Mouse (Mus musculus) lung, postnatal 25 days (tissue): ENCODE results near the gene Pogz.
A peak's percentile ranks its signal among the peaks of the same experiment; 100 is the strongest.
"Not testable (repeated sequence)": the region's sequence is repeated elsewhere in the genome, so short reads cannot be mapped to it uniquely, and the experiment has no call there.

Source experiments
- DNase-seq: peaks from one replicate; pipeline ENCODE4 v3.0.0; 2022; ENCODE audit warnings: low spot score

The Pogz gene

DNA sequence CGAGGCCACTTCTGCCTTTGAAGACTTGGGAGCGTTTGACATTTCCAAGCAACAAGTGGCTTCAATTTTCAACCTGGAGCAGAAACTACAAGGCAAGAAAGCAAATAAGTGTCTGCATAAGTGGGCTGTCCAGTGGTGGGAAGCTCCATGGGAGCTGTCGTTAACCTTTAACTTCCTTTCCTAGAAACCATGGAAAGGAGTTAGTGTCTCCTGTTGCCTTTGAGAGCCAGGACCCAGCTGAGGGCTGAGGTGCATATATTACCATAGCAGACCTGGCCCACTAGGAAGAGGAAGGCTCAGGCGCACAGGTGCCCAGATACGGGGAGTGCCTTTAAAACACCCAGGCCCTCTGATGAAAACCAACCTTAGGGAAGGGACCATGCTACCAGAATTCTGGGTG is 4.7 kb upstream of the Pogz start:
- no peak for DNase-seq

DNA sequence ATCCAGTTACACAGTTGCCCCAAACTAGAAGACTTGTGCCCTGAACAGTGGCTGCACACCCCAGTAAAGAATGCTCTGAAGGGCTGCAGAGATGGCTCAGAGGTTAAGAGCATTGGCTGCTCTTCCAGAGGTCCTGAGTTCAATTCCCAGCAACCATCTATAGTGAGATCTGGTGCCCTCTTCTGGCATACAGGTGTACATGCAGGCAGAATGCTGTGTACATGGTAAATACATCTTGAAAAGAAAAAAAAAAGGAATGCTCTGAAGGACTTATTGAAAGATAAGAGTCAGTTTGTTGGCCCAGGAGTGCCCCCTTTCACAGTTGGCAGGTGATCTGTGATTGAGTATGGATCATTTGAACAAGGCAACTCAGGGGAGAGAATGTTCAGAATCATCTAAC is 4.0 kb upstream of the Pogz start:
- no peak for DNase-seq

DNA sequence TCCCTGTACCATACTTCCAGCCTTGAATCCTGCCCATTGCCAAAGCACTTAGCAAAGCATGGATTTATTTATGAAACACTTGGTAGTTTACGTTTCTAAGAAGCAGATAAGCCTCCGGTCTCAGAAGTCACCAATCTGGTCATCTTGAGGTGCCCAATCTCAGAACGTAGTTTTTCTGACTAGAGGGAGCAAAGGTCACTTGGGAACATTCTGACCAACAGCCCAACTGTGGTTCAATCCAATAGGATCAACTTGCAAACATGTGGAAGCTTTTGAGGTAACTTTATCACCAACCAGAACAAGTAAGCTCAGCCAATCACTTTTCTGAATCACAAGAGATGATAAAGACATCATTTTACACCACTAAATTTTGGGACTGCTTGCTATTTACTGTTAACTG is 2.0 kb upstream of the Pogz start:
- no peak for DNase-seq

DNA sequence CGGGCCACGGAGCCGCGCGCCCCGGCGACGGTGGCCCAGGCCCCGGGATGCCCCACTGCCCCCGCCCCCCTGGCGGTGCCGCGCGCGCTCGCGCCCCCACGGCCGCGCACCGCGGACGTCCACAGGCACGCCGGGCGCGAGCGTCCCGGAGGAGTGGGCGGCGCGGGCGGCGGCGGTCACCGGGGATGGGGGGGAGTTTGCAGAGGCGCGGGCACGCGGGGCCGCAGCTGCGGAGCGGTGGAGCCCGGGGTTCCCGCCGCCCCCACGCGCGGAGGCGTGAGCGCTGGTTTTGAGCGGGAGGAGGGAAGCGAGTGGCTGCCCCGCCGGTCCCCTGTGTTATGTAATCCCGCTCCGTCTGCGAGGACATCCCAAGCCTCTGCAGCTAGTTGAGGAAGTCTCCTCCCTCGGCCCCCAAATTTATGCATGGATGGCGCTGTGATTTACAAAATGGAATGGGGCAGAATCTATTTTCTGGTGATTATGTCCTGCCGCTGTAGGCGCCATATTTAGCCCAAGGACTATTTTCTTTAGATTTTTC is 661 bp downstream of the Pogz start:
- DNase-seq = peak; percentile 82

DNA sequence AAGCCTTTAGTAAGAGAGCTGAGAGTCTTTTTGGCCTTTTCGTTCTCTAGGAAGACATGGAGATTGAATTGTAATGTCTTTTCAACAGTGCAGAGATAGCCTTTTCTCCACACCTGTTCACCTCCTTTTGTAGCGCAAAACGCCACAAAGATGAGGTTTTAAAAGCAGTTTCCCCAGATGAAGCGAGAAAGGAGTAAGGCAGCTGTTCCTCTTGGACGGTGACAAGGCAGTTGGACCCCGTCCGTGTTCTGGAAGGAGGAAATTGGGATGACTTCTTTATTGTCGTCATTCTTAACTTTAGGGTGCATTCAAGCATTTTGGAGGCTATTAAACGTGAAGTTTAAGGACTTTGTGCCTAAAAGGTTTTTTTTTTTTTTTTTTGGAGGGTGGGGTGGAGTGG is 1.3 kb downstream of the Pogz start:
- DNase-seq = peak; percentile 16

DNA sequence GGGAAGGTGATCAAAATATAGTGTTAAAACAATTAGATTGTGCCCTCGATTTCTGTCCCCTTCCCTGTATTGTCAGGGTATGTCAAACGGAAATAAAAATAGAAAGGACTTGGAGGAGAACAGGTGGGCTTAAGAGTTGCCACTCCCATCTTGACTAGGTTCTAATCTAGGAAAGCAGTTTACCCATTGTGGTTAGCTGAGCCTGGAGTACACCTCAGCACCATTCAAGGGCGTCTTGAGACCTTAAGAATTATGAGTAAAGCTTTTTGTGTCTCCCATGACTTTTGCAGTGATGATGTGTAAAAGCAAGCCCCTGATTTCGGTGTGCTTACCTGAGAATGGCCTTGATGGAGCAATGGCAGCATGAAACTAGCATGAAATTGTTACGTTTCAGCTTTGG is 1.7 kb downstream of the Pogz start:
- no peak for DNase-seq

DNA sequence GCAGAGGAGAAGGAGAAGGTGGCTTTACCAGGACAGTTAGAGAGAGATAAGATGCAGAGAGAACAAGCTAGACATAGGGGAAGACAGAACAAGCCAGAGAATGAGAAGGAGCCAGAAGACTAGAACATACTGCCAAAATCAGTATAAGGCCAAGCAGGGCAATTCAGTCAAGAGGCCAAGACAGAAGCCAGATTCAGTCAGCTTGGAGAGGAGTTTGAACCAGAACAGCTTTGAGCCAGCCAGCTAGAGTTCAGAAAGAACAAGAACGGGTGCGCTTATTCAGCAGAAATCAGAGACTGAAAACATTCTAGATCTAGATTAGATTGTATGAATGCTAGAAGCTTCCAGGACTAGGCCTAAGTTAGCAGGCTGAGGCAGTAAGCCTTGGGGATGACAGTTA is 10.0 kb downstream of the Pogz start:
- DNase-seq = no peak

DNA sequence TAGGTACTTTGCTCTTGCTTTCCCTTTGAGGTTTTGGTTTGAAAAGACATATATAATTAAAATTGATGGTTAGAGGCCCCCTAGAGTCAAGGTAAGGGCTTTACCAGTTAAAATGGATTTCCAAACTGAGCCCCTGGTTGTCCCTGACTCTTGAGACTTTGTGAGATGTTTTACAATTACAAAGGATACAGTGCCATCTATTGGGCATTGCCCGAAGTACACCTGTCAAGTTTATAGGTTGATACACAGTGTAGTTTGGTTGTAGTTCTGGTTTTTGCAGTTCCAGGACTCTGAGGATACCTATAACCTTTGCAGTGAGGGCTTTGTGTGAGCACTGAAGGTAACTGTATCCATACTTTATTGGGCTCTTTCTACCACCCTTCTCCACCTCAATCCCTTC is 12.0 kb downstream of the Pogz start:
- DNase-seq = peak; percentile 76

DNA sequence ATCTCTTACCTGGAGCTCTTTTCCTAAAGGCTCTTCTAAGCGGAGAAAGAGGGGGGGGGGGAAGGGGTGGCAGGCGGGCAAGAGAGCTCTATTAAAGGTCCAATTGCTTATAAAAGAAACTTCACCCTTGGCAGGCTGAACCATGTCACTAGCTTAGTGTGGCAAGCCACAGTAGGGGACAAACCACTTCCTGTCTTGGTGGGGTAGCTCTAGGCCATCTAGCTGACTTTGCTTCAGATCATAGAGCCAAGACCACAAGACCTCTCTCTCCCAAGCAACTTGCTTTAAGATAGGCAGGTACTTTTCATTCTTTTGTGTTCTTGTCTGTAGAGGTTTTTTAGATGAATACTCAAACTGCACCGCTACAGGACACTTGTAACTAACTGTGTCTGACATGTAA is 14.4 kb downstream of the Pogz start:
- DNase-seq = peak; percentile 43

DNA sequence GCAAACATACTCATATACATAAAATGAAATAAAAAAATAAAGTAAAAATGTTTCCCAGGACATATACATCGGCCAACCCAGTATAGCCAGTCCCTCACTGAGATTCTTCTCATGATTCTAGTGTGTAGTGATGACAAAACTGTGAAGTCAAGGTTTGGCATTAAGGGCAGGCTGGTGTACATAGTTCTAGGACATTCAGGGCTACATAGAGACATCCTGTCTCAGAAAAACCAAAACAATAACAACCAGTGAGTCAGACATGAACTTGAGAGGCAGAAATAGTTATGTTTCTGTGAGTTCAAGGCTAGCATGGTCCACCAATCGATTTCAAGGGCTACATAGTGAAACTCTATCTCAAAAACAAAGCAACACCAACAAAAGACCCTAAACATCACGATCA is 14.8 kb downstream of the Pogz start:
- DNase-seq = no peak

DNA sequence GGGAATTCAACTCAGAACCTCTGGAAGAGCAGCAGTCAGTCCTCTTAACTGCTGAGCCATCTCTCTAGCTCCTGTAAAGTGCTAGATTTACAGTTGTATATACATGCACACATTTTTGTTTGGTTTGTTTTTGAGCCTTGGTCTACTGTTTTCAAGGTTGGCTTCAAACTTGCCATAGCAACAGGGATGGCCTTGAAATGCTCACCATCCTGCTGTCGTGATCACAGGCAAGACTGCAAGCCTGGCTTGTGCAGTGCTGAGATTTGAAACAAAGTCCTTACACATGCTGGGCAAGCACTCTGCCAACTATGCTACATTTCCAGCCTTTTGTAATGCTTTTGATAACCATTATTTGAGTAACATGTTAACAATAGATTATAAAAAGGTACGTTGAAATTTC is 22.1 kb downstream of the Pogz start:
- DNase-seq = no peak

DNA sequence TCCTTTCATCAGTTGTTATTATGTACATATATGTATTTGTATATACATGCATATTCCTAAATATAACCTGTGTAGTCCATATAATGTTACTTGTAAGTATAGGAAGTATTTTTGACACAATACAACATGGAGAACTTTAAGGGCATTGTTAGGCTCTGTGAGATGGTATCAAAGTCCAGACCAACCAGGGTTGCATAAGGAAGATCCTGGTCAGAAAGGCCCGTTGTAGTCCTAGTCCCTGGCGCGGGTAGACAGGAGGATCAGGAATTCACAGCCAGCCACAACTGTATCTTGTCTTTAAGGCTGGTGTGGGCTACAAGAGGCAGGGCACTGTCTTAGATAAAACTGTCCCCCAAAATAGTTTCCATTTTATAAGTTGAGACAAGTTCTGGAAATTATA is 31.6 kb downstream of the Pogz start:
- no peak for DNase-seq

DNA sequence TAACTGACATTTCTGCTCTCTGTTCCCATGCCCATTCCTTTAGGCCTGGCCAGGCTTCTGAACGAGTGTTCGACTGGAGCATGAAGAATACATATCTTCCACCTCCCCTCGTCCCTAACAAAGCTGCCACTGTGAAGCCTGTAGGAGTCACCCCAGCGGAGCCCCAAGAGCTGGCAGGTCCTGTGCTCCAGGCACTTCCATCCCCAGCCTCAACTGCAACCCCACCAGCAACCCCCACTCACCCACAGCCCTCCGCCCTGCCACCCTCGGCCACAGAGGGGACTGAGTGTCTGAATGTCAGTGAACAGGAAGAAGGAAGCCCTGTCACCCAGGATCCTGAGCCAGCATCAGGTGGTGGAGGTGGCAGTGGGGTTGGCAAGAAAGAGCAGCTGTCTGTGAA is 41.3 kb downstream of the Pogz start:
- DNase-seq = no peak

DNA sequence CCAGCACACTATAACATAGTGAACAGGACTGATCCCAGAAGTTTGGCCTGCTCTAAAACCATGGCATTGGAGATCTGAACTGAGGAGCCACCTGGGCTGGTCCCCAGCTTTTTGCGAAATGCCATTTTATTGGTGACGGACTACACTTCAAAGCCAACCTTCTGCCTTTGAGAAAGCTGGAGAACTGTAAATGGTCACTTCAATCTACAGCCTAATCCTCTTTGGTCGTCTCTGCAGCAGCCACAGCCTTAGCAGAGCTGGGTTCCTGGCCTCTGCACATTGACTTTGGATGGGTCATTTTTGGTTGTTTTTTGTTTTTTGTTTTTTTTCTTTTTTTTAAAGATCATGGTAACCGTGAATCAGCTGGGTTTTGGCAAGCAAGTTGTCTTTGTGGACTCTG is 44.5 kb downstream of the Pogz start:
- no peak for DNase-seq

DNA sequence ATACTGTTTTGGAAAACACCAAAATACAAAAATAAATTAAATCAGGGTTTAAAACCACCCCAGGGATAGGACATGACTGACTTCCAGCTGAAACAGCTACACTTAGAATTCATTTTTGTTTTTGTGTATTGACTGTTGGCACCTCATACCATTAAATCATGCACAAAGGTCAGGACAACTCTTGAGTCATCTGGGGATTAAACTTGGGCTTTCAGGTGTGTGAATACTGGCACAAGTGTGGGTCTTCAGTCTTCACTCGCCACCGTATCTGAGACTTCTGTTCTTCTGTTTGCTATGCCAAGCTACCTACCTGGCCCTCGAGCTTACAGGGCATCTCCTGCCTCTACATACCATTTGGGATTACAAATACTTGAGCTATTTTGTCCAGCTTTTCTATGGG is 45.2 kb downstream of the Pogz start:
- no peak for DNase-seq

DNA sequence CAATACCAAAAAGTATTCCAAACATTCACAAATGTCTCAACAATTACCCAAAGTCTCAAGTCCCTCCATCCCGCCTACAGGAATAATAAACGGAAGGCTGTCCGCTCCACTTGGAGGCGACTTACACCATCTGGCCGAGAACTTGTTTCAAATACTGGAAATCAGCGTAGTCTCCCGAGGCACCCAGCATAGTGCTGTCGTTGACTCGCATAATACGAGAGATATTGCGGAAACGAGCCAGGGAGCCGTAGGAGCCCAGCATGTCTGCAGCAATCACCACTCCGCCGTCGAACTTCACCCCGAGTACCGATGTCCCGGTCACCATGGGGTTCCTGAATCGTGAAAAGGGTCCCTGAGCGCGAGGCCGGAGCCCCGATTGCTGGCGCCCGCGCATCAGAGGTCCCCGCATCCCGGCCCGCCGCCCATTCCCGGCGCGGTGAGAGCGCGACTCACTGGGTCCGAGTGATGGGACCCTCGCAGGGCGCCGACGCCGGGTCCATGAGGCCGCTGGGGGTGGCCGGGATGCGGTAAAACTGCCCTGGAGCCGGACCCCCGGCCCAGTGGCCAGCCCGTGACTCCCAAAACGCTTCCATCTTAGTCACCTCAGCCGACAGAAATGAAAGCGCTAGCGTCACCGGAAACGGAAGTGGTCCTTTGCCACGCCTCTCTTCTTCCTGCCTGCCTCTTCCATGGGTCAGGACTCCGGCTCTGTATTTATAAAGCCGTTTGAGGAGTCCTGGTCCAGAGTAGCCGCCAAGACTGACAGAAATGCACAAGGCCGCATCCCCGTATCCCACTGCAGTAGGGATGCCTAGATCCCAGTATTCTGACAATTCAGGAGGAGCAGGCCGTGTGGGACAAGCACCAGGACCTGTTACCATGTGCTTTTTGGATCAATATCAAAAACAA is 49.2 kb downstream of the Pogz start, which contains the start of gene Psmb4:
Psmb4 (minus strand) TSS at position 646 of the 909 bp plus-strand sequence.
- DNase-seq = peak; percentile 91

DNA sequence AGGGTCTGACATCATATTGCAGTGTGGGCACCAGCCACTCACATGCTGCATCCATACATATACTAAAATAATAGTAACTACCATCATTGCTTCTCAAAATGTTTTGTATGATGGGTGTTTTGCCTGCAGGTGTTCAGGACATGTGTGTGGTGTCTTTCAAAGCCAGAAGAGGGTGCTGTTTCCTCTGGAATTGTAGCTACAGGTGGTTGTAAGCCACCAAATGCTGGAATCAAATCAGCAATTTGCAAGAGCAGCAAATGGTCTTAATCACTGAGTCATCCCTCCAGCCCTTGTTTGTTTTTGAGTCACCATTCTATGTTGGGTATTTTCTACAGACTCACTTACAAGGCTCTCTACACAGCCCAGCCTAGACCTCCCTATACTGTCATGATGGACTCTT is 51.2 kb downstream of the Pogz start:
- DNase-seq = peak; percentile 71

DNA sequence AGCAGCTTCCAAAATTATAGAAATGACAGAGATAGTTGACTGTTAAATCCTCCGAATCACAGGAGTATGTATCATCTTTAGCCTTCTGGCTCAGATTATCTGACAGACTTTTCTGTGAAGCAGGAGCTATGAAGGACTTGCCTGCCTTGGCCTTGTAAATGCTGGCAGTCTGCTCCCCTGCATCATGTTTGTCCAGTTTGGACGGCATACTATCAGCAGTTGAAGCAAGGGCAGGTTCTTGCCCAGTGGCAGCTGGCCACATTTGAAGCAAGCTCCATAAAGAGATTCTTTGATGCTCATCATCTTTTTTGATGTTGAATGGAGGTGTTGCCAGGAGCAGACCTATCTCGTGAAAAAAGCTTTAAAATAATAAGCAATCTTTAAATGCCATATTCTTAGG is 56.7 kb downstream of the Pogz start:
- no peak for DNase-seq

DNA sequence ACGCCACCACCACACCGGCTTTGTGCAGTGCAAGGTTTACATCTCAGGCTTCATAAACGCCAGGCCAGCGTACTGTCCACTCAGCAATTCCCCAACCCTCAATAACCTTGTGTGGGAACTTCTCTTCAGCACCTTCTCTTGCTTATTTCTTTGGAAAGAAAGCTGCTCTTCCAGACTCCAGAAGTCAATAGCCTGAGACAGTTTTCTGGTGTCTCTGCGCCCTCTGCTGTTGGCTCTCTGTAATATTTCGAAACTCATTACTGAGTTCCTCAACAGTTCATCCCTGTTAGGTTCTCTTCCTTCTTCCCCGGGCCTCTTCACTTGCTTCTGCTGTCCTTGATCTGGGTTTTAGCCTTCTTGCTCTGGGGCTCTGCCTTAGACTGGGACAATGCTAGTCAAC is 65.4 kb downstream of the Pogz start:
- DNase-seq = peak; percentile 70

DNA sequence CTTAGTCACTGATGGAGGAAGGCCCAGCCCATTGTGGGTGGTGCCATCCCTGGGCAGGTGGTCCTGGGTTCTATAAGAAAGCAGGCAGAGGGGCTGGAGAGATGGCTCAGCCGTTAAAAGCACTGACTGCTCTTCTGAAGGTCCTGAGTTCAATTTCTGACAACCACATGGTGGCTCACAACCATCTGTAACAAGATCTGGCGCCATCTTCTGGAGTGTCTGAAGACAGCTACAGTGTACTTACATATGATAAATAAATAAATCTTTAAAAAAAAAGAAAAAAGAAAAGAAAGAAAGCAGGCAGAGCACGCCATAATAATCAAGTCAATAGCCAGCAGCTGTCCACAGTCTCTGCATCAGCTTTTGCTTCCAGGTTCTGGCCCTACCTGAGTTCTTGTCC is 67.4 kb downstream of the Pogz start:
- DNase-seq = not testable (repeated sequence)

DNA sequence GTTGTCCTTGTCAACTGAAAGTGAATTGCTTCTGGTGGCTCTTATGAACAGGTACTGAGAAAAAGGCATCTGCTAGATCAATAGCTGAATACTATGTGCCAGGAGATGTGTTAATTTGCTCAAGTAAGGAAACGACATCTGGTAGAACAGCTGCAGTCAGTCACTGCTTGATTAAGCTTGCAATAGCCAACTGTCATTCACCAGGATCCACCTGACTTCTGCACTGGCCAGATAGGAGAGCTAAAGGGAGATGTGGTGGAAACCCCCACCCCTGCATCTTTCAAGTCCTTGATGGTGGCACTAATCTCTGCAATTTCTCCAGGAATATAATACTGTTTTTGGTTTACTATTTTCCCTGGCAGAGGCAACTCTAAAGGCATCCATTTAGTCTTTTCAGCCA is 69.1 kb downstream of the Pogz start:
- DNase-seq = no peak

DNA sequence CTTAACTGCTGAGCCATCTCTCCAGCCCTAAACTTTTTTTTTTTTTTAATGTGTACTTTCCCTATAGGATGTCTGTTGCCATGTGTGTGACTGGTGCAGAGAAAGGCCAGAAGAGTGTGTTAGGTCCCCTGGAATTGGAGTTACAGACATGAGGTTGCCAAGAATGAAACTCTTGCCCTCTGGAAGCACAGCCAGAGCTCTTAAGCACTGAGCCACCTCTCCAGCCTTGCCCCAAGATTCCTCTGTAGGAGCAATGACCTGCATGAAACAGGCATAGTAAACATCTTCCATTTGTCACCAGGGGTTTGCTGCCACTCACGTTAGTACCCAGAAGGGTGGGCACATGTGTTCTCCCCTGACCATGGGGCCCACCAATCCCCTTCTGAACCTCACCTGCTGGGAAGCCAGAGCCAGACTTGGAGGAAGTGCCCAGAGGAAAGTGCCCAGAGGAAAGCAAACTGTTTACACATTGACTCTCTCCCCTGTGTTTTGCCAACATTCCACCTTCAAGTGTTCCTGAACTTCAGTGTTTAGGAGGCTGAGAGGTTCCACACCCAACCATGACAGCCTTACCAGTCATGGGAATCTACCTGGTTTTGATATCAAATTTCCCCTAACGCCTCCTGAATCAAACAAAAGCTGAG is 73.8 kb downstream of the Pogz start:
- DNase-seq = peak; percentile 88

DNA sequence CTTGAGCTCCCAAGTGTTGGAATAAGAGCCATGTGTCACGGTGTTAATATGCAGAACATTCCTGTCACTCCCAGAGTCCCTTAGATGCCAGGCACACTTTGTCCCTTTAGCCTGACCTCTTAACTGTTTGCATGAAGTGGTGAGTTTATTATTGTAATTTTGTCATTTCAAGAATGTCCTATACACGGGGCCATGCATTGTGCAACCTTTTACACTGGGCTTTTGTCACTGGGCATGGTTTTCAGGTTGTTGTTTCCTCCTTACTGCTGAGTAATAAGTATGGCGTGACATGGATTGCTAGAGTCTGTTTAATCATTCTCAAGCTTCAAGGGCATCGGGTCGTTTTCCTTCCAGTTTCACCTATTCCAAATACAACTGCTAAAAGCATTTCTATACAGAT is 76.4 kb downstream of the Pogz start:
- DNase-seq = peak; percentile 83
